Mouse (Mus musculus) layer of hippocampus, postnatal 36 days (tissue): Measurements from ENCODE around the gene Thap4. TPM values are rescaled to one million over a fixed set of nuclear protein-coding genes. Genes with fewer than 3 reads are reported as not detected.
"Not testable (repeated sequence)": the region's sequence is repeated elsewhere in the genome, so short reads cannot be mapped to it uniquely, and the experiment has no call there.

ENCODE experiments used
- DNase-seq, 2 experiments: peaks; one replicate each; pipeline ENCODE4 v3.0.0; 2022
- total RNA-seq, 2 experiments: library from RNA; stranded (reverse); gene quantifications; 2 replicates each; pipeline ENCODE4 v1.2.3; 2021

Thap4 gene
- 10 to 100 TPM; 34.2 to 34.3 TPM for total RNA-seq

- peak; percentile 90 to 91 for DNase-seq
Observed at GRCm38 (mm10) chr1:93754573-93755290, at the start of gene Thap4. Thap4 (minus strand) TSS chr1:93754864.

- peak; percentile 99 for DNase-seq
Observed at GRCm38 (mm10) chr1:93803556-93804507, 49.2 kb upstream of the Thap4 start, which contains the start of gene Ing5. Ing5 (plus strand) TSS chr1:93803965.

- DNase-seq = no peak
Observed at GRCm38 (mm10) chr1:93802771-93803170, 48.1 kb upstream of the Thap4 start.

GRCm38 (mm10) chr1:93801741-93802238, 47.1 kb upstream of the Thap4 start, which contains the start of gene Dtymk:
Dtymk (minus strand) TSS chr1:93801934.
- DNase-seq = peak; percentile 91 to 92

GRCm38 (mm10) chr1:93800670-93801503, 46.2 kb upstream of the Thap4 start:
- DNase-seq = no peak

GRCm38 (mm10) chr1:93795886-93796285, 41.2 kb upstream of the Thap4 start:
- no peak for DNase-seq

- DNase-seq = no peak
Observed at GRCm38 (mm10) chr1:93794526-93794925, 39.9 kb upstream of the Thap4 start.

- DNase-seq = no peak
Observed at GRCm38 (mm10) chr1:93786912-93787311, 32.2 kb upstream of the Thap4 start.

- no peak for DNase-seq
Observed at GRCm38 (mm10) chr1:93776686-93777085, 22.0 kb upstream of the Thap4 start.

- no peak for DNase-seq
Observed at GRCm38 (mm10) chr1:93769901-93770300, 15.2 kb upstream of the Thap4 start.

GRCm38 (mm10) chr1:93767600-93767999, 12.9 kb upstream of the Thap4 start:
- DNase-seq = no peak

- DNase-seq = no peak
Observed at GRCm38 (mm10) chr1:93764871-93765591, 10.4 kb upstream of the Thap4 start.

GRCm38 (mm10) chr1:93763531-93763930, 8.9 kb upstream of the Thap4 start:
- DNase-seq = not testable (repeated sequence)

- no peak for DNase-seq
Observed at GRCm38 (mm10) chr1:93760076-93760475, 5.4 kb upstream of the Thap4 start.

- DNase-seq = no peak
Observed at GRCm38 (mm10) chr1:93756154-93756553, 1.5 kb upstream of the Thap4 start.

GRCm38 (mm10) chr1:93755618-93756017, 954 bp upstream of the Thap4 start:
- no peak for DNase-seq

GRCm38 (mm10) chr1:93755291-93755610, 587 bp upstream of the Thap4 start:
- DNase-seq = no peak

- no peak for DNase-seq
Observed at GRCm38 (mm10) chr1:93753911-93754572, 622 bp downstream of the Thap4 start.

- no peak for DNase-seq
Observed at GRCm38 (mm10) chr1:93751290-93751689, 3.4 kb downstream of the Thap4 start, which contains the start of gene Atg4b. Atg4b (plus strand) TSS chr1:93751500.

GRCm38 (mm10) chr1:93748539-93748938, 6.1 kb downstream of the Thap4 start:
- no peak for DNase-seq

- no peak for DNase-seq
Observed at GRCm38 (mm10) chr1:93746179-93746578, 8.5 kb downstream of the Thap4 start.
